Mouse (Mus musculus) heart, adult 8-10 months (tissue): ENCODE measurements around the gene Olfr974. TPM values are rescaled to one million over a fixed set of nuclear protein-coding genes. Genes with fewer than 3 reads are reported as not detected.
"Not testable (repeated sequence)": the region's sequence is repeated elsewhere in the genome, so short reads cannot be mapped to it uniquely, and the experiment has no call there.

Experiments used
- DNase-seq: peaks from one replicate; pipeline ENCODE4 v3.0.0; 2022; ENCODE audit warnings: low spot score
- total RNA-seq, 4 experiments: library from RNA; stranded (reverse); gene quantifications; 2 replicates each; pipeline ENCODE4 v1.2.4; 2022

The Olfr974 gene
- not detected for total RNA-seq

- DNase-seq, result no peak
These were observed at the start of gene Olfr974 for GRCm38 (mm10) chr9:39937201-39937600. Gene Olfr974, plus strand, starts transcription at chr9:39937501.

- DNase-seq, result no peak
These were observed 32.2 kb upstream of the Olfr974 start for GRCm38 (mm10) chr9:39905106-39905505.

- DNase-seq, result no peak
These were observed 30.3 kb upstream of the Olfr974 start, which contains the start of gene Olfr229 for GRCm38 (mm10) chr9:39907036-39907435. Gene Olfr229, plus strand, starts transcription at chr9:39907336.

- DNase-seq, result no peak
These were observed 27.4 kb upstream of the Olfr974 start for GRCm38 (mm10) chr9:39909939-39910338.

GRCm38 (mm10) chr9:39927975-39928836 is 9.1 kb upstream of the Olfr974 start:
- not testable (repeated sequence) for DNase-seq

GRCm38 (mm10) chr9:39928837-39929236 is 8.5 kb upstream of the Olfr974 start:
- DNase-seq, result not testable (repeated sequence)

- DNase-seq, result no peak
These were observed 14.6 kb downstream of the Olfr974 start, which contains the start of gene Olfr975 for GRCm38 (mm10) chr9:39951946-39952345. Gene Olfr975, minus strand, starts transcription at chr9:39952046.

- DNase-seq, result not testable (repeated sequence)
These were observed 23.7 kb downstream of the Olfr974 start, which contains the start of gene Olfr976 for GRCm38 (mm10) chr9:39961033-39961432. Gene Olfr976, minus strand, starts transcription at chr9:39961133.

GRCm38 (mm10) chr9:39976581-39977145 is 39.4 kb downstream of the Olfr974 start:
- DNase-seq, result not testable (repeated sequence)

- no peak for DNase-seq
These were observed 54.5 kb downstream of the Olfr974 start, which contains the start of gene Olfr978 for GRCm38 (mm10) chr9:39991813-39992212. Gene Olfr978, plus strand, starts transcription at chr9:39992113.

Other genes with a start within 250 kb of the Olfr974 start
- not detected for gene Olfr149, start 230.4 kb upstream of the Olfr974 start, total RNA-seq
- gene Olfr965, start 226.1 kb upstream of the Olfr974 start, total RNA-seq, result not detected
- not detected for gene Olfr150, start 206.5 kb upstream of the Olfr974 start, total RNA-seq
- not detected for gene Olfr967, start 191.3 kb upstream of the Olfr974 start, total RNA-seq
- gene Olfr968, start 154.2 kb upstream of the Olfr974 start, total RNA-seq, result not detected
- gene Olfr969, start 146.6 kb upstream of the Olfr974 start, total RNA-seq, result not detected
- not detected for gene Olfr970, start 128.6 kb upstream of the Olfr974 start, total RNA-seq
- not detected for gene Olfr971, start 100.6 kb upstream of the Olfr974 start, total RNA-seq
- not detected for gene Olfr972, start 71.1 kb upstream of the Olfr974 start, total RNA-seq
- not detected for gene Olfr229, start 30.2 kb upstream of the Olfr974 start, total RNA-seq
- not detected for gene Olfr975, start 14.5 kb downstream of the Olfr974 start, total RNA-seq
- not detected for gene Olfr976, start 23.6 kb downstream of the Olfr974 start, total RNA-seq
- gene Olfr978, start 54.6 kb downstream of the Olfr974 start, total RNA-seq, result not detected
- gene Olfr979, start 66.0 kb downstream of the Olfr974 start, total RNA-seq, result not detected
- gene Olfr980, start 72.1 kb downstream of the Olfr974 start, total RNA-seq, result not detected
- gene Olfr981, start 84.0 kb downstream of the Olfr974 start, total RNA-seq, result not detected
- not detected for gene Olfr982, start 136.3 kb downstream of the Olfr974 start, total RNA-seq
- gene Olfr983, start 156.1 kb downstream of the Olfr974 start, total RNA-seq, result not detected
- not detected for gene Olfr984, start 176.7 kb downstream of the Olfr974 start, total RNA-seq
- gene Olfr985, start 192.7 kb downstream of the Olfr974 start, total RNA-seq, result not detected
- gene Tmem225, start 210.6 kb downstream of the Olfr974 start, total RNA-seq, result not detected
- not detected for gene Olfr986, start 243.4 kb downstream of the Olfr974 start, total RNA-seq